Mouse (Mus musculus): ENCODE results near the gene Mynn.

Gene Mynn

DNA sequence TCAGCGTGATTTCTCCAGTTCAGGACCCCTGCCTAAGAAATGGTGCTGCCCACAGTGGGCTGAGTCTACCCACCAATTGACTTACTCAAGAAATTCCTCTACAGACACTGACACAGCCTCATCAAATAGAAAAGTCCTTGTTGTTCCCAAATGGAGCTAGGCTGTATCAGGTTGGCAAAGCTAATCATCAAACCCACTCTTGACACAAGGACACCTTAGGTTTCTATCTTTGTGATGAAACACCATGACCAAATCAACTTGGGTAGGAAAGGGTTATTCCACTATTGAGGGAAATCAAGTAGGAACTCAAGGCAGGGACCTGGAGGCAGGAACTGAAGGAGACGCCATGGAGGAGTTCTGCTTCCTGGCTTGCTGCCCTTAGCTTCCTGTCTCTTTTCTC, 42.3 kb downstream of the Mynn start, which contains the start of gene Lrriq4:
Gene Lrriq4, plus strand, starts transcription at position 301 of the 400 bp plus-strand sequence.
- no peak for DNase-seq (ENCODE audit: low spot score in 2 of 2)

DNA sequence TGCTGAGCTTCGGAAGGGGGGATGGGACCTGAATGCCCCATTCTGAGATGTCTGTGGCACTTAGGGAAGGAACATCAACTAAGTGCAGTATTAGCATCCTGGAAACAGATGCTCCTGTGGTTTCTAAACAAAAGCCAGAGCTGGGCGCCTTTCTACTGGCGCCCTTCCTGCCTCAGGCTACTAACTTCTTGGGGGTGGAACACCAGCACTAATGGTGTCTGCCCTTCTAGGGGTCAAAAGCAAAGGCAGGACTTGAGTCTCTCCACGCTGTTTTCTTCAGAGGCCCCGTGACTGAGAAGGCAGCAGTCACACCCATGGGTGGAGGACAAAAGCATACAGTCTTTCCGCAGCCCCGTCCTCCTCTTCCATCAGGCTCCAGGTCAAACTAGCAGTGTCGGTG, 44.9 kb downstream of the Mynn start:
- DNase-seq (ENCODE audit: low spot score in 2 of 2), result no peak

DNA sequence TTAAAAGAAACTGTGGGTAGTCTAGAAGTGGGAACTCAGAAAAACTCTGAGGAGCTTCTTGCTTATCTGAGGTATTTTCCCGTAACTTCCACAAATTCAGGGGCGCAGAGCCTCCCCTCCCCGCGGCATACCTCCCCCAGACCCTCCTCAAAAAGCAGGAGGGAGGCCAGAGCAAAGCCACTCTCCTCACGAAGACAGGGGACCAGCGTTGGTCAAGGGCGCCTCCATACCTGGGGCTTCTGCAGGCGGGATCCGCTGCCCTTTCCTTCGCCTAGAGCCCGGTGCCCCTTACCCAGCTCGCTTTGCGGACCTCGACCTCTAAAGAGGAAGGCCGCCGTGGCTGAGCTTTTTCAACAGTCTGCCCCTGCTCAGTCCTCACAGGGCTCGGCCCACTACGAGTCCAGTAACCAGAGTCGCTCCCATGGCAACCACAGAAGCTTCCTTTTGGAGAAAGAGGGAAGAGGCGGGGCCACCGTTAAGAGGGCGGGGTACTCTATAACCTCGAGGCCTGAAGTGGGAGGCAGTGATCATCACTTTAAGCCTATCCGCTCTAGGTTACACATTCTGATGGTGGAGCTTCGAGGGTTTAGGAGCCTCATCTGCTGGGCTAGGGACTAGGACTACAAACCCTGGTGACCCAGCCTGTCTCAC, 45.7 kb downstream of the Mynn start, which contains the start of gene Lrrc34:
Gene Lrrc34, minus strand, starts transcription at position 430 of the 651 bp plus-strand sequence.
- DNase-seq (ENCODE audit: low spot score in 2 of 2), result no peak

DNA sequence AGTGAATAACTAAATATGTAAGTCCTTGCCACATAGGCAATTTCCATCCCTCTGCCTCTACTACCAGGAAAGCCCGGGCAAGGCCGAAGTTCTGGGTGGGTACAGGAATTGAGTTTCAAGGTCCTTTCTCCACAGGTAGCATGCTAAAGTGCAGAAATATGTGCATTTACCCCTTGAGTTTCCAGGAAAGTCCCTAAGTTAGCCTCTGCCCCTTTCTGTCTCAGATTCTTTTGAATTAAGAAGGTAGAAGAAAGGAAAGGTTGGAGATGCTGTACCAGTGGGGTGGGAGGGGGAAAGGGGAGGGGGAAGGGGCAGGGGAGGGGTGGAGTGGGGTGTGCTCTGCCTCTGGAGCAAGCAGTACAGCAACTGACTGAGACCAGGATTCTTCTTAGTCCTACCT, 46.6 kb downstream of the Mynn start:
- DNase-seq (ENCODE audit: low spot score in 2 of 2), result no peak

DNA sequence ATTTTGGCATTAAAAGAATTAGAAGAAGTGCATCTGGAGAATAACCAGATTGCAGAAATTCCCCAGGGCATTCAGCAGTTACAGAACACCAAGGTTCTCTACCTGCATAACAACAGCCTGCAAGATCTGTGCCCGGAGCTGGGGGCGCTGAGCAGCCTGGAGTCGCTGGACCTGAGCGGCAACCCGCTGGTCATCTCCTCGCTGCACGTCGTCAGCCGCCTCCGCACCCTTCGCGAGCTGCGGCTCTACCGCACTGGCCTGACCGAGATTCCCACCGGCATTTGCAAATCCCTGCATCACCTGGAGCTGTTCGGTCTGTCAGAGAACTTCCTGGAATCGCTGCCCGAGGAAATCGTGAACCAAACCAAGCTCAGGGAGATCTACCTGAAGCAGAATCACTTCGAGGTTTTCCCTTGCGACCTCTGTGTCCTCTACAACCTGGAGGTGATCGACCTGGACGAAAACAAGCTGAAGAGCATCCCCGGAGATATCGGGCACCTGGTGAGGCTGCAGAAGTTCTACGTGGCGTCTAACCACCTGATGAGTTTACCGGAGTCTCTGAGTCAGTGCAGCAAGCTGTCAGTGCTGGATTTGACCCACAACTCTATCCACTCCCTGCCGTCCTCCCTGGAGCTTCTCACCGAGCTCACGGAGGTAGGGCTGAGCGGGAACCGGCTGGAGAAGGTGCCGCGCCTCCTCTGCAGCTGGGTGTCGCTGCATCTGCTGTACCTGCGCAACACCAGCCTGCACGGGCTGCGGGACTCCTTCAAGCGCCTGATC, 48.4 kb downstream of the Mynn start:
- peak in 1 of 2 experiments; percentile 7 for DNase-seq (ENCODE audit: low spot score in 2 of 2)

DNA sequence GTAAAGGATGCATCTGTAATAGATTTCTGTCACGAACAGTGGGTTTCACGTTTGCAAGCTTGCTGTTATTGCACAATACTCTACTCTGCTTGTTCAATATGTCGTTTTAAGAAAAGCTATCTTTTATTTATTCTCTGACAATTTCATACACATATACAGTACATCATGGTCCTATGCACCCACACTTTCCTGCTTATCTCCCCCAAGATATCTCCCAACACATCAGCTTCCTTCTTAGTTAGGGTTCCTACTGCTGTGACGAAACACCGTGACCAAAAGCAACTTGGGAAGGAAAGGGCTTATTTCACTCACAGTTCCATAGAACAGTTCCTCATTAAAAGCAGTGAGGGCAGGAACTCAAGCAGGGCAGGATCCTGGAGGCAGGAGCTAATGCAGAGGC, 54.1 kb downstream of the Mynn start:
- DNase-seq (ENCODE audit: low spot score in 2 of 2), result no peak

DNA sequence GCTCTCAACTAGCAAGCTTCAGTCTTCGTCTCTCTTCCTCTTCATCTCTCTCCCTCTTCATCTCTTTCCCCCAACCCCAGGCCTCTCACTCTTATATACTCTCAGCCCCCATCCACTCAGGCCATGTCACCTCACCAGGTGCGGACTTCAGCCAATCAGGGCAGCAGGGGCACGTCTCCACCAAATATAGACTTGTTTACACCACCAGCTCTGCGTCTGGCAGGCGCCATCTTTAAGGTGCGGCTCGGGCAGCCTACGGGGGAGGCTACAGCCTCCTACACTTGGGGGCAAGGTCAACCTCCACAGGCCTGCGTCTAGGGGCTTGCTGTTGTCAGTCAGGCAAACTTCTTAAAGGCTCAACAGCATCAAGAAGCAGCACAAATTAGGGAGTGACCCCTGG, 56.6 kb downstream of the Mynn start:
- DNase-seq (ENCODE audit: low spot score in 2 of 2), result no peak

Data from frontal cortex, postnatal 36 days (tissue).